Mouse (Mus musculus) forebrain, embryonic 14.5 days (tissue): Measurements from ENCODE around the gene Cep97. TPM values are rescaled to one million over a fixed set of nuclear protein-coding genes. Genes with fewer than 3 reads are reported as not detected.
"Not testable (repeated sequence)": the region's sequence is repeated elsewhere in the genome, so short reads cannot be mapped to it uniquely, and the experiment has no call there.

Experiments
- ATAC-seq: fragments of 200-750 bp; cut with Nextera tagmentation; 2 replicates; pipeline ENCODE4 v1.8.0; 2017; ENCODE audit warnings: mild to moderate bottlenecking, moderate library complexity
- DNase-seq: peaks from one replicate; pipeline ENCODE4 v3.0.0-alpha.2; 2015; ENCODE audit warnings: low spot score
- H3K27ac ChIP-seq: fragments of 300-500 bp; sonication (generic); 2 replicates; pipeline ENCODE4 v1.5.1; 2014; ENCODE audit warnings: low read depth, mild to moderate bottlenecking, control low read depth, low read length, moderate library complexity
- H3K27me3 ChIP-seq: fragments of 300-500 bp; sonication (generic); replicated peaks from 2 replicates; pipeline ENCODE4 v1.6.1; 2014; ENCODE audit warnings: low read length, control low read depth, mixed read lengths; ENCODE audit not compliant: control insufficient read depth, insufficient read depth
- H3K36me3 ChIP-seq: fragments of 300-500 bp; sonication (generic); 2 replicates; pipeline ENCODE4 v1.6.1; 2014; ENCODE audit warnings: low read length, control low read depth; ENCODE audit not compliant: control insufficient read depth, insufficient read depth
- H3K4me1 ChIP-seq: fragments of 300-500 bp; sonication (generic); 2 replicates; pipeline ENCODE4 v1.6.1; 2014; ENCODE audit warnings: antibody characterized with exemption, low read length, control low read depth; ENCODE audit not compliant: control insufficient read depth, insufficient read depth
- H3K4me2 ChIP-seq: fragments of 300-500 bp; sonication (generic); 2 replicates; pipeline ENCODE4 v1.6.1; 2014; ENCODE audit warnings: mild to moderate bottlenecking, control low read depth, low read length
- H3K4me3 ChIP-seq: fragments of 300-500 bp; sonication (generic); 2 replicates; pipeline ENCODE4 v1.5.1; 2014; ENCODE audit warnings: low read depth, low read length, control low read depth
- H3K9ac ChIP-seq: fragments of 300-500 bp; sonication (generic); 2 replicates; pipeline ENCODE4 v1.6.1; 2014; ENCODE audit warnings: mild to moderate bottlenecking, low read length, control low read depth, moderate library complexity
- H3K9me3 ChIP-seq: fragments of 300-500 bp; sonication (generic); replicated peaks from 2 replicates; pipeline ENCODE4 v1.6.1; 2016; ENCODE audit warnings: low read length, control low read depth, mixed read lengths; ENCODE audit not compliant: control insufficient read depth
- WGBS: fragments of 180-500 bp; shearing (Covaris S2); extraction: QIAGEN DNeasy Blood & Tissue Kit; methylation state at CpG from one replicate; pipeline ENCODE4 v1.1.7; 2014; 5-methylcytosine and 5-hydroxymethylcytosine counted together
- polyA plus RNA-seq: library from polyadenylated mRNA; unstranded; fragments of >200 nt; fragmentation: Nextera tagmentation; extraction: Ambion mirVana; gene quantifications from 2 replicates; pipeline ENCODE4 v1.2.1, GENCODE M21; 2014

Gene Cep97
- polyA plus RNA-seq, 1 experiment from 2014 or later: 15.8 TPM

DNA sequence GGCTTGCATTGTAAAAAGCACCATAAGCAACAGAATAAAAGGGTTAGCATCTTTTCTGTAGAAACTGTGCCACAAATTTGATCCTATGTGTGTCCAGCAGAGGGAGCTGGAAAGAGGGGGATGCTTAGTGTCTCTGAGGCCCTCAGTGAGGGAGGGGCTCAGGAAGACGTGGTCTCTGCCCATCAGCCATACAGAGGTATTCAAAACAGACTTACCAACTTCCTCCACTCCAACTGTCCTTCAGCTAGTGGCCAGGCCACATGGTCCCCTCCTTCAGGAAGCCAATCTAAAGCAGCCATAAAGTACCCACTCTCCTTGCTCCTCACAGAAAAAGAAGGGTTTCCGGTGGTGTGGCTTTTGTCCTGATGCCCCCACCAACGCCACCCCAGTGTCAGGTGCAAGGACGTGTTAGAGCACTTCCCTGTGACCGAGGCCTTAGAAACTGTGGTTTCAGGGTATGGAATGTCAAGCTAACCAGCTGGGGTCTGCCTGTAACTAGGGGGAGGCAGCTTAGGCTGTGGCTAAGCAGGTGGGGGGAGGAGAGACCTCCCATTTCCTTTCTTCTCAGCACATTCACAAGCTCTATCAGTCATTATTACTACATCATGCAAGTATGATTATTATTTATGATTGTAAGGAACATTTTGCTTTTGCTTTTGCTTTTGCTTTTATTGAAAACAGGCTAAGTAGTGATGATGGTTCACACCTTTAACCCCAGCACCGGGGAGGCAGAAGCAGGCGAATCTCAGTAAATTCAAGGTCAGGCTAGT lies 46.7 kb downstream of the Cep97 start:
- Histone ChIP-seq H3K9me3 (no peaks in the 10 kb centered on the region), H3K9ac (no peak overlapping the region), H3K4me1 (no peaks in the 10 kb centered on the region), H3K27me3 (no peaks in the 10 kb centered on the region), H3K4me2 (no peak overlapping the region), H3K36me3 (peaks cover 13% of the 10 kb centered on the region), H3K27ac (no peak overlapping the region), H3K4me3 (no peak overlapping the region)
- ATAC-seq: no peak
- WGBS: 66% methylated on average over 7 of the region's 7 CpGs
- peak; percentile 17 for DNase-seq

GRCm38 (mm10) chr16:55884246-55884645 lies 50.4 kb downstream of the Cep97 start:
- 57% methylated on average over 11 of the region's 11 CpGs for WGBS
- H3K27ac ChIP-seq: no peak overlapping the region
- no peaks in the 10 kb centered on the region for H3K4me1 ChIP-seq
- H3K4me2 ChIP-seq: no peak overlapping the region
- peak; percentile 32; the same call in 1 of the 2 replicates for ATAC-seq
- no peaks in the 10 kb centered on the region for H3K27me3 ChIP-seq
- H3K9ac ChIP-seq: no peak overlapping the region
- H3K36me3 ChIP-seq: peaks cover 13% of the 10 kb centered on the region
- no peak for DNase-seq
- H3K9me3 ChIP-seq: no peaks in the 10 kb centered on the region
- no peak overlapping the region for H3K4me3 ChIP-seq

- Histone ChIP-seq H3K4me2 (no peak overlapping the region), H3K27me3 (no peaks in the 10 kb centered on the region), H3K36me3 (no peaks in the 10 kb centered on the region), H3K9ac (no peak overlapping the region), H3K4me3 (no peak overlapping the region), H3K9me3 (no peaks in the 10 kb centered on the region), H3K4me1 (no peaks in the 10 kb centered on the region), H3K27ac (no peak overlapping the region)
- no peak for ATAC-seq
- WGBS: 76% methylated on average over 6 of the region's 6 CpGs
- no peak for DNase-seq
These were observed 58.6 kb downstream of the Cep97 start for GRCm38 (mm10) chr16:55876025-55876424.

GRCm38 (mm10) chr16:55863832-55864231 lies 70.8 kb downstream of the Cep97 start:
- DNase-seq (no peak), ATAC-seq (peak; percentile 51; the same call in 1 of the 2 replicates)
- WGBS: 66% methylated on average over 4 of the region's 4 CpGs
- Histone ChIP-seq H3K4me1 (no peaks in the 10 kb centered on the region), H3K27ac (no peak overlapping the region), H3K4me3 (no peak overlapping the region), H3K4me2 (no peak overlapping the region), H3K9ac (no peak overlapping the region), H3K27me3 (no peaks in the 10 kb centered on the region), H3K36me3 (peaks cover 12% of the 10 kb centered on the region), H3K9me3 (no peaks in the 10 kb centered on the region)

- no peak overlapping the region for H3K9ac ChIP-seq
- no peaks in the 10 kb centered on the region for H3K9me3 ChIP-seq
- peaks cover 12% of the 10 kb centered on the region for H3K36me3 ChIP-seq
- H3K4me1 ChIP-seq: no peaks in the 10 kb centered on the region
- DNase-seq (peak; percentile 84), ATAC-seq (peak; percentile 48)
- WGBS: 24% methylated on average over 7 of the region's 7 CpGs
- no peak overlapping the region for H3K27ac ChIP-seq
- no peak overlapping the region for H3K4me3 ChIP-seq
- no peak overlapping the region for H3K4me2 ChIP-seq
- no peaks in the 10 kb centered on the region for H3K27me3 ChIP-seq
These were observed 71.4 kb downstream of the Cep97 start for GRCm38 (mm10) chr16:55863149-55863815.

DNA sequence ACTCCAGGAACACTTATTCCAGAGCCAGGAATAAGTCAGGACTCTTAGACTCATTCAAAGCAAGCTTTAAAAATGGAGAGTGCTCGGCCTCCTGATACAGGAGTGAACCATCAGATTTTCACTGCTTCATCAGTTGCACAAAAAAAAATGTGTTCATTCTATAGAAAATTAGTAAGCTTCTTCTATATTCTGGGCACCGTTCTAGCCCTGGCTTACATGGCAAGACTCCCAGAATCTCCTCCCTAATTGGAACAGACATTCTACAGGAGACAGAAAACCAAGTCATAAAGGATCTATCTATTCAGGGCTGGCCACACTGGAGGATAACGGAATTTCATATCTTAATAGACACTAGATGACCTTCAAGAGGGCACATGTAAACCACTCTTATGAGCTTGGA lies 73.6 kb downstream of the Cep97 start:
- Histone ChIP-seq H3K27me3 (no peaks in the 10 kb centered on the region), H3K9me3 (no peaks in the 10 kb centered on the region), H3K27ac (no peak overlapping the region), H3K4me2 (no peak overlapping the region), H3K36me3 (peaks cover 9% of the 10 kb centered on the region), H3K4me1 (no peaks in the 10 kb centered on the region), H3K4me3 (no peak overlapping the region), H3K9ac (no peak overlapping the region)
- DNase-seq (peak; percentile 24), ATAC-seq (no peak)
- 61% methylated on average over 3 of the region's 3 CpGs for WGBS

GRCm38 (mm10) chr16:55859421-55859820 lies 75.2 kb downstream of the Cep97 start:
- DNase-seq, H3K4me1 ChIP-seq, H3K9me3 ChIP-seq, H3K36me3 ChIP-seq, H3K27me3 ChIP-seq, H3K4me3 ChIP-seq, ATAC-seq, H3K4me2 ChIP-seq, H3K9ac ChIP-seq, H3K27ac ChIP-seq: not testable (repeated sequence)
- 90% methylated on average over 4 of the region's 4 CpGs for WGBS

DNA sequence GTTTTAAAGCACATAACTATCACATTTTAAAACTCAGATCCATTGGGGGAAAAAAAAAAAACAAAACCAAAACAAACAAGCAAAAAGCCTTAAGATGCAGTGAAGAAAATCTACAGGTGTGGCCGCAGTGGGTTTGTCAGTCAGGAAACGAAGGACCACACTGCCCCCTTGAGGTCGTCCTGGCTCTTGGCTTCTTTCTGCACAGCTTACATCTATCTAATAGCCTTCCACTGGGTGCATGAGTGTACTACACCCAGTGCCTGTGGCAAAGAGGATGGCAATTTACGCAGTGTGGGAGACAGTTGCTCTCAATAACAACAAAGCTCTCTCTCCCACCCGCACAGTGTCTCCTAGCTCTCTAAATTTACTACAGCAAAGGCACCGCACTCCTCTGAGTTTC lies 76.2 kb downstream of the Cep97 start:
- H3K4me1 ChIP-seq: no peaks in the 10 kb centered on the region
- H3K9me3 ChIP-seq: no peaks in the 10 kb centered on the region
- H3K9ac ChIP-seq: no peak overlapping the region
- no peaks in the 10 kb centered on the region for H3K27me3 ChIP-seq
- DNase-seq (peak; percentile 33), ATAC-seq (0 out of 2 replicates have a peak, but pooled peaks have one; percentile 27)
- no peak overlapping the region for H3K27ac ChIP-seq
- H3K4me2 ChIP-seq: no peak overlapping the region
- WGBS: 64% methylated on average over 6 of the region's 6 CpGs
- no peak overlapping the region for H3K4me3 ChIP-seq
- H3K36me3 ChIP-seq: 0 out of 2 replicates have a peak, but pooled peaks cover 3% of the 10 kb centered on the region
